Mouse (Mus musculus) G1E (cell line): Measurements from ENCODE around the gene Sema6c. TPM values are rescaled to one million over a fixed set of nuclear protein-coding genes. Genes with fewer than 3 reads are reported as not detected.

ENCODE experiments used
- ATAC-seq: 2 replicates; pipeline ENCODE4 v1.8.0; 2016; ENCODE audit warnings: mild to moderate bottlenecking; ENCODE audit not compliant: insufficient number of reproducible peaks, poor library complexity, low FRiP score, severe bottlenecking; ENCODE audit errors: extremely low read depth
- DNase-seq: peaks from one replicate; pipeline ENCODE4 v3.0.0; 2012; ENCODE audit warnings: low spot score
- H3K27me3 ChIP-seq: 2 replicates; pipeline ENCODE4 v1.6.1; 2012; ENCODE audit warnings: mild to moderate bottlenecking, low read length, inconsistent platforms; ENCODE audit not compliant: insufficient read depth
- H3K36me3 ChIP-seq: replicated peaks from 2 replicates; pipeline ENCODE3; 2012; ENCODE audit warnings: mild to moderate bottlenecking, inconsistent platforms
- H3K4me1 ChIP-seq: 2 replicates; pipeline ENCODE4 v1.6.1; 2012; ENCODE audit warnings: low read depth, low read length, inconsistent platforms, mixed read lengths; ENCODE audit not compliant: insufficient read depth
- H3K4me3 ChIP-seq: 2 replicates; pipeline ENCODE4 v1.5.1; 2012; ENCODE audit warnings: low read depth, mild to moderate bottlenecking, inconsistent platforms, low read length, moderate library complexity, mixed read lengths
- H3K9me3 ChIP-seq: replicated peaks from 2 replicates; pipeline ENCODE4 v1.6.1; 2012; ENCODE audit warnings: inconsistent platforms
- CTCF ChIP-seq: IDR thresholded peaks from 2 replicates; pipeline ENCODE4 v1.5.1; 2012; ENCODE audit warnings: low read depth, low read length, inconsistent platforms, mixed read lengths
- GATA1 ChIP-seq: IDR thresholded peaks from 2 replicates; pipeline ENCODE4 v1.6.1; 2012; ENCODE audit warnings: borderline replicate concordance, low read length, inconsistent platforms, mixed read lengths
- GATA2 ChIP-seq: IDR thresholded peaks from 2 replicates; pipeline ENCODE4 v1.6.1; 2012; ENCODE audit warnings: low read depth, low read length, inconsistent platforms, borderline replicate concordance
- POLR2AphosphoS5 ChIP-seq: IDR thresholded peaks from 2 replicates; pipeline ENCODE4 v1.6.1; 2012; ENCODE audit warnings: low read depth, low read length, inconsistent platforms; ENCODE audit not compliant: insufficient replicate concordance
- TAL1 ChIP-seq: conservative IDR thresholded peaks from 2 replicates; pipeline ENCODE4 v1.6.1; 2012; ENCODE audit warnings: low read depth, low read length, inconsistent platforms, mixed read lengths
- polyA plus RNA-seq: library from polyadenylated mRNA; stranded (reverse); fragments of >175 nt; gene quantifications from 2 replicates; pipeline ENCODE4 v1.2.3, GENCODE M21; 2012
- total RNA-seq, 2 experiments: library from RNA; stranded (forward) in 1 of 2; stranded (reverse) in 1 of 2; fragments of 200-1000 nt in 1 of 2; fragments of >200 nt in 1 of 2; fragmentation: Nextera tagmentation in 1 of 2; gene quantifications; 2 replicates each; pipeline ENCODE4 v1.2.3; 2014 to 2017

The Sema6c gene
- total and polyA plus RNA-seq, 3 experiments = 0.71 to 3.4 (median 1.6) TPM

GRCm38 (mm10) chr3:95135023-95135422 lies 25.2 kb upstream of the Sema6c start:
- DNase-seq (peak; percentile 82), ATAC-seq (peak; percentile 54)
- Histone ChIP-seq H3K36me3 (peaks cover 52% of the 10 kb centered on the region), H3K4me1 (peaks cover 35% of the 10 kb centered on the region), H3K4me3 (peak overlapping the region; percentile 65), H3K9me3 (no peaks in the 10 kb centered on the region; the same call in 1 of the 2 replicates), H3K27me3 (no peaks in the 10 kb centered on the region)
- TF ChIP-seq TAL1 = no peak
- no peak for TF ChIP-seq GATA1
- no peak for TF ChIP-seq GATA2
- no peak for TF ChIP-seq CTCF
- no peak for TF ChIP-seq POLR2AphosphoS5

DNA sequence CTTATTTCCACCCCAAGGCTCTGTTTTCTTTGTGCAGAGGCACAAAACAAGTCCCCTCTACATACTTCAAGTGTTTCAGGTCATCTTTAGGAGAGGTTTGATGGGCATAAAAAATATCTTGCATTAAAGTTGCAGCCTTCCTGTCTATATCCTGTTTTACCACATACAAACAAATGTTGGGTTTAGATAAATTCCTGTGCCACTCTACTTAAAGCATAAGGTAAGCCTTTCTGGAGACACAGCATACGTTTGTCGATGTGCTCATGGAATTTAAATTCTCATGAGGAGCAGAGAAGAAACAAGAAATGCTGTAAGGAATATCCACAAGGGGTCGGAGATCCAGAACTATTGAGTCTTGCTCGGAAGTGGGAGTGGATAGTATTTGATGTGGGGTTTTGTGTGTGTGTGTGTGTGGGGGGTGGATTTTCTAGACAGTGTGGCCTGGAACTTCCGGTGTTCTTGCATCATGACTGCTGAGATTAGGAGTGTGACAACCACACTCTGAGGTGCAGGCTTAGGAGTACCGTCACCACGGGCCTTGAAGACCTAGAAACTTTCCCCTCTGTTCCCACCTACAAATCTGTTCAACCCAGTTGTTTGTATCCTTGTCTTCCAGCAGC lies 24.7 kb upstream of the Sema6c start:
- TF ChIP-seq POLR2AphosphoS5 (no peak), TAL1 (no peak), GATA1 (no peak), CTCF (no peak), GATA2 (no peak)
- H3K27me3 ChIP-seq = no peaks in the 10 kb centered on the region
- peak overlapping the region; percentile 65; the same call in 1 of the 2 replicates for H3K4me3 ChIP-seq
- no peaks in the 10 kb centered on the region; the same call in 1 of the 2 replicates for H3K9me3 ChIP-seq
- ATAC-seq = no peak
- no peak for DNase-seq
- peaks cover 53% of the 10 kb centered on the region for H3K36me3 ChIP-seq
- peaks cover 33% of the 10 kb centered on the region for H3K4me1 ChIP-seq

DNA sequence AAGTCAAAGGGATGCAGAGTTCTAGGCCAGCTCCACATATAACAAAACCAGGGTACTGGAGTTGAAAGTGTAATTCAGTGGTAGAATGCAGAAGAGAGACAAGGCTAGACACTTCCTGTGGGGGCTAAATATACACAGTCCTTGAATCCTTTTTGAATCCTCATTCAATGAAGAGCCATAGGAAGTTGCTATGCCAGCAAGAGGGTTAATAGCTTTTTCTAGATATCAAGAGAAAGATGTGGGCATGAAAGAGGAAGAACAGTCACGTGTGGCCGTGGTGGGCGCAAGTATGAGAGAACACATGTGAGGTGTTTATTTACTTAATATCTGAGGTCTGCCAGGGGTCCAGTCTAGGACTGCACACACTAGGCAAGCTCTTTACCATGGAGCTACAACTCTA lies 23.9 kb upstream of the Sema6c start:
- DNase-seq (no peak), ATAC-seq (no peak)
- H3K4me3 ChIP-seq = no peak overlapping the region
- no peaks in the 10 kb centered on the region for H3K27me3 ChIP-seq
- H3K36me3 ChIP-seq = peaks cover 53% of the 10 kb centered on the region
- no peaks in the 10 kb centered on the region; the same call in 1 of the 2 replicates for H3K9me3 ChIP-seq
- peaks cover 33% of the 10 kb centered on the region for H3K4me1 ChIP-seq
- TF ChIP-seq GATA2 (no peak), CTCF (no peak), GATA1 (no peak)

DNA sequence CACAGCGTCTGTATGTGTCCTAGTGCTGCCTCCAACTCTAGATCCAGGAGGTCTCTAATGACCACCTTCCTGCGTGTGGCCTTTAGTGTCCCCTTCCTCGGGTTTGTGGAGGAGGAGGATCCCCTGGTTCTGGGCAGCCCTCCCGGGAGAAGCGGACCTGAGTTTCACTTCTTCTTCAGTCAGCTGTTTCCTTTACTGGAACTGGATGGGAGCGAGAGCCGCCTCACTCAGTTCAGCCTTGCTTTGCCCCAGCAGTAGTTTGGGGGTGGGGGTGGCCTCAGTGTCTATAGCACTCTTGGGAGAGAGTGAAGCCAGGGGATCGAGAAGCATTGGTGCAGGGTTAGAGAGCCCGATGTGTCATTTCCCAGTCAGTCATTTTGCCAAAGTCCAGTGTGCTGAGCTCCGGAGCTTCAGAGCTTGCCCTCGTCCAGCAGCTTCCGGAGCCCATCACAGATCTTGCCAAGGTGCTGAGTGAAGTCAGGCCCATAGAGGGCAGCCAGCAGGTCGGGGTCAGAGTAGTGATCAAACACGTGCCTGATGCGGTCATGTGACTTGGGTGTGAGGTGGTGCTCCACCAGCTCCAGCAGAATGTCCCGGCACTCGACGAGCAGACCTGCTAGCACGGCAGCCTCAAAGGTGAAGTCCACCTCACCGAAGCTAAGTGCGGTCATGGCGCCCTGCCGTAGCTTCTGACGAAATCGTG lies 20.5 kb upstream of the Sema6c start:
- DNase-seq = no peak
- peaks cover 2% of the 10 kb centered on the region; the same call in 1 of the 2 replicates for H3K27me3 ChIP-seq
- ATAC-seq = no peak
- H3K4me1 ChIP-seq = peaks cover 34% of the 10 kb centered on the region
- H3K4me3 ChIP-seq = peak overlapping the region; percentile 18; the same call in 1 of the 2 replicates
- peaks cover 49% of the 10 kb centered on the region for H3K36me3 ChIP-seq
- no peaks in the 10 kb centered on the region; the same call in 1 of the 2 replicates for H3K9me3 ChIP-seq
- no peak for TF ChIP-seq POLR2AphosphoS5
- TF ChIP-seq GATA1 = no peak
- no peak for TF ChIP-seq CTCF
- TF ChIP-seq TAL1 = no peak

- Histone ChIP-seq H3K9me3 (no peaks in the 10 kb centered on the region; the same call in 1 of the 2 replicates), H3K4me3 (peak overlapping the region; percentile 18; the same call in 1 of the 2 replicates), H3K4me1 (peaks cover 29% of the 10 kb centered on the region), H3K36me3 (peaks cover 49% of the 10 kb centered on the region), H3K27me3 (peaks cover 2% of the 10 kb centered on the region; the same call in 1 of the 2 replicates)
- TF ChIP-seq TAL1 = no peak
- no peak for TF ChIP-seq GATA1
- DNase-seq (no peak), ATAC-seq (no peak)
Measured at GRCm38 (mm10) chr3:95140289-95140595, 20.0 kb upstream of the Sema6c start.

- TF ChIP-seq CTCF (no peak), TAL1 (no peak), POLR2AphosphoS5 (no peak), GATA2 (no peak), GATA1 (no peak)
- H3K4me1 ChIP-seq = peaks cover 24% of the 10 kb centered on the region
Measured at GRCm38 (mm10) chr3:95140795-95141194, 19.5 kb upstream of the Sema6c start.

DNA sequence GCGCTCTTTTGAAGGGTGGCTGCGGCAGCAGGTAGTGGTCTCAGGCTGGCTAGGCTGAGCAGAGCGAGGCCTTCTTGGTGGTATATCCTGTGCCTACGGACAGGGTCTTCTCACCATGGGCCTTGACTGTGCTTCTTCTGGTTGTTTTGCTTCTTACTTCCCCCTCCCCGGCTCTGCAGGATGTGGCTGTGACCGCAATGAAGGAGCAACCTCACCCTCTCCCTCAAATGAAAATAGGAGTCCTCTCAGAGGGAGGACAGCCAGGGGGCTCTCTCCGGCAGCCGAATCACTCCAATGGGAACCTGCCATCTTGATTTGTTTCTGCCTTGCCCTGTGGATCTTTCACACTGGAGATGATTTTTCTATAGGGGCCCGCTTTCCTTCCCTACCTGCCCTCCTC lies 18.8 kb upstream of the Sema6c start:
- DNase-seq (no peak), ATAC-seq (no peak)
- H3K36me3 ChIP-seq = peaks cover 42% of the 10 kb centered on the region
- H3K4me3 ChIP-seq = no peak overlapping the region
- H3K27me3 ChIP-seq = peaks cover 5% of the 10 kb centered on the region; the same call in 1 of the 2 replicates
- no peaks in the 10 kb centered on the region; the same call in 1 of the 2 replicates for H3K9me3 ChIP-seq
- peaks cover 17% of the 10 kb centered on the region for H3K4me1 ChIP-seq
- TF ChIP-seq GATA2 = no peak
- TF ChIP-seq POLR2AphosphoS5 = no peak
- no peak for TF ChIP-seq GATA1
- TF ChIP-seq CTCF = no peak
- TF ChIP-seq TAL1 = no peak

More at GRCm38 (mm10) chr3:95140795-95141194, 19.5 kb upstream of the Sema6c start:
- DNase-seq (no peak), ATAC-seq (no peak)
- Histone ChIP-seq H3K27me3 (peaks cover 2% of the 10 kb centered on the region; the same call in 1 of the 2 replicates), H3K9me3 (no peaks in the 10 kb centered on the region; the same call in 1 of the 2 replicates), H3K36me3 (peaks cover 47% of the 10 kb centered on the region), H3K4me3 (no peak overlapping the region)
